Mouse (Mus musculus): ENCODE data around the gene Rgs17. TPM values are rescaled to one million over a fixed set of nuclear protein-coding genes. Genes with fewer than 3 reads are reported as not detected.
A peak's percentile ranks its signal among the peaks of the same experiment; 100 is the strongest.

Rgs17 gene
- polyA plus RNA-seq, 1 experiment, result 0.26 TPM

DNA sequence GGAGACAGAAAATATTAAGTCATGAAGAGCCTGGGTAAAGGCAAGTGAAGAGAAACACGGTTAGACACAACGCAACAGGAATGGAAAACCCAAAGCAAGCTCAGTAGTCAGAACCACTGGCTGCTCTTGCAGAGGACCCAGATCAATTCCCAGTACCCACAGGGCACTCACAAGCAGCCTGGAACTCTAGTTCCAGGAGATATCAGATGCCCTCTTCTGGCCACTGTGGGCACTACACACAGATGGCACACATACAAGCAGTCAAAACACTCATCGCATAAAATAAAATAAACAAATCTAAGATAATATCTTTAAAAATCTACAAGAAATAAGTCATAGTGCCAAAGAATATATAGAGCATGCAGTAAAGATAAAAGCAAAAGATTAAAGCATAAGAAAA lies 59.5 kb downstream of the Rgs17 start:
- no peak overlapping the region for H3K4me3 ChIP-seq (ENCODE audit: control insufficient read depth, insufficient read depth, low read length)
- WGBS, result 98% methylated on average over 3 of the region's 3 CpGs
- no peaks in the 10 kb centered on the region for H3K27me3 ChIP-seq (ENCODE audit: control insufficient read depth, insufficient read depth, low read length)
- no peak for DNase-seq
- H3K36me3 ChIP-seq (ENCODE audit: control insufficient read depth, insufficient read depth, low read length), result no peaks in the 10 kb centered on the region
- H3K4me1 ChIP-seq (replicated peaks; ENCODE audit: control insufficient read depth, insufficient read depth, low read length), result no peaks in the 10 kb centered on the region
- TF ChIP-seq CTCF (IDR thresholded peaks at IDR 0.05; ENCODE audit: borderline replicate concordance, control insufficient read depth, extremely low read depth, insufficient read depth, low read length, poor library complexity) (no peak), POLR2A (IDR thresholded peaks at IDR 0.05; ENCODE audit: control insufficient read depth, extremely low read depth, insufficient read depth, low read length, poor library complexity) (no peak)
- no peak overlapping the region for H3K27ac ChIP-seq (ENCODE audit: control insufficient read depth, insufficient read depth, low read length)

GRCm38 (mm10) chr10:5860849-5861248 lies 61.4 kb downstream of the Rgs17 start:
- 97% methylated on average over 3 of the region's 3 CpGs for WGBS
- no peak for DNase-seq
- no peaks in the 10 kb centered on the region for H3K27me3 ChIP-seq (ENCODE audit: control insufficient read depth, insufficient read depth, low read length)
- TF ChIP-seq CTCF (IDR thresholded peaks at IDR 0.05; ENCODE audit: borderline replicate concordance, control insufficient read depth, extremely low read depth, insufficient read depth, low read length, poor library complexity), result no peak
- no peak for TF ChIP-seq POLR2A (IDR thresholded peaks at IDR 0.05; ENCODE audit: control insufficient read depth, extremely low read depth, insufficient read depth, low read length, poor library complexity)
- H3K36me3 ChIP-seq (ENCODE audit: control insufficient read depth, insufficient read depth, low read length), result no peaks in the 10 kb centered on the region
- H3K27ac ChIP-seq (ENCODE audit: control insufficient read depth, insufficient read depth, low read length), result no peak overlapping the region
- no peak overlapping the region for H3K4me3 ChIP-seq (ENCODE audit: control insufficient read depth, insufficient read depth, low read length)
- no peaks in the 10 kb centered on the region for H3K4me1 ChIP-seq (replicated peaks; ENCODE audit: control insufficient read depth, insufficient read depth, low read length)

DNA sequence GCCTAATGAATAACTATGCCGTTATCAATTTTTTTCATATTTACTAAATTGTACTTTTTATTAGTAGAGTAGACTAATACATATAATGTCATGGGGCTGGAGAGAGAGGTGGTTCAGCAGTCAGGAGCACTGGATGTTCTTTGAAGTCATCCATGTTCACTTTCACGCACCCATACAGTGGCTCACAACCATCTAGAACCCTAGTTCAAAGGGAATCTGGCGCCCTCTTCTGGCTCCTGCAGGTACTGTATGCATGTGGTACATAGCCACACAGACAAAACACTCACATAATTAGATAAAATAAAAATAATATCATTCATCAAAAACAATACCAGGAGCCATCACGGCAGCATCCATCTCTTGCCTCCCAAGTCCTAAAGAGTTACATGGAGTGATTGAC lies 62.5 kb downstream of the Rgs17 start:
- TF ChIP-seq CTCF (IDR thresholded peaks at IDR 0.05; ENCODE audit: borderline replicate concordance, control insufficient read depth, extremely low read depth, insufficient read depth, low read length, poor library complexity) (no peak), POLR2A (IDR thresholded peaks at IDR 0.05; ENCODE audit: control insufficient read depth, extremely low read depth, insufficient read depth, low read length, poor library complexity) (no peak)
- WGBS, result 77% methylated on average over 4 of the region's 4 CpGs
- DNase-seq, result peak; percentile 35
- Histone ChIP-seq H3K27me3 (ENCODE audit: control insufficient read depth, insufficient read depth, low read length) (no peaks in the 10 kb centered on the region), H3K36me3 (ENCODE audit: control insufficient read depth, insufficient read depth, low read length) (no peaks in the 10 kb centered on the region), H3K4me1 (replicated peaks; ENCODE audit: control insufficient read depth, insufficient read depth, low read length) (no peaks in the 10 kb centered on the region), H3K27ac (ENCODE audit: control insufficient read depth, insufficient read depth, low read length) (no peak overlapping the region), H3K4me3 (ENCODE audit: control insufficient read depth, insufficient read depth, low read length) (no peak overlapping the region)

DNA sequence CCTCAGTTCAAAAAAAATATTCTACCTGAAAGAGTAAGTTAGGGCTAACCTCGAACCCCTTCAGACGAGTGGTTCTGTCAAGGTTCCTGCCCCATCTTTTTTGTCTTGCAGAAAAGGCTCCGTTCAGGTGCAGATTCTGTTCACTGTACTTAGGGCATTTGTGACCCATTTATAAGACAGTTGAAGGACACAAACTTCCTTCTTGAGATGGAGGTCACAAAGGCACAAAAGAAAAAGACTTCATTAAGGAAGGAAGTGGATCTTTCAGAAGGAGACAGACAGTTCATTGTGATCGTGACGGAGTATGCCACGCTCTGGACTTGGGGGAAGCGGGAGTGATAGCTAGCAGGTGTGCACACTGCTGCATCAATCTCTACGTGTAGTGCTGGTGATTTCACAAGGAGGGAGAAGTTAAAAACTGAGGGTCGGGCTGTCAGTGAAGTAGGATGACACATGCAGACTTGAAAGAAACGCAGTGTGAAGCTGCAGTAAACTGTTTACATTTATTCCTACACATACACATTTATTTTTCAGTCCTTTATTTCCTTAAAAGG lies 64.1 kb downstream of the Rgs17 start:
- no peak for TF ChIP-seq CTCF (IDR thresholded peaks at IDR 0.05; ENCODE audit: borderline replicate concordance, control insufficient read depth, extremely low read depth, insufficient read depth, low read length, poor library complexity)
- no peak for TF ChIP-seq POLR2A (IDR thresholded peaks at IDR 0.05; ENCODE audit: control insufficient read depth, extremely low read depth, insufficient read depth, low read length, poor library complexity)
- Histone ChIP-seq H3K4me1 (replicated peaks; ENCODE audit: control insufficient read depth, insufficient read depth, low read length) (no peaks in the 10 kb centered on the region), H3K4me3 (ENCODE audit: control insufficient read depth, insufficient read depth, low read length) (no peak overlapping the region), H3K27ac (ENCODE audit: control insufficient read depth, insufficient read depth, low read length) (no peak overlapping the region), H3K27me3 (ENCODE audit: control insufficient read depth, insufficient read depth, low read length) (no peaks in the 10 kb centered on the region), H3K36me3 (ENCODE audit: control insufficient read depth, insufficient read depth, low read length) (no peaks in the 10 kb centered on the region)
- WGBS, result 26% methylated on average over 10 of the region's 10 CpGs
- DNase-seq, result no peak

GRCm38 (mm10) chr10:5853290-5853868 lies 68.8 kb downstream of the Rgs17 start:
- Histone ChIP-seq H3K27me3 (ENCODE audit: control insufficient read depth, insufficient read depth, low read length) (no peaks in the 10 kb centered on the region), H3K36me3 (ENCODE audit: control insufficient read depth, insufficient read depth, low read length) (no peaks in the 10 kb centered on the region), H3K4me3 (ENCODE audit: control insufficient read depth, insufficient read depth, low read length) (no peak overlapping the region), H3K4me1 (replicated peaks; ENCODE audit: control insufficient read depth, insufficient read depth, low read length) (no peaks in the 10 kb centered on the region), H3K27ac (ENCODE audit: control insufficient read depth, insufficient read depth, low read length) (no peak overlapping the region)
- 88% methylated on average over 8 of the region's 8 CpGs for WGBS
- TF ChIP-seq POLR2A (IDR thresholded peaks at IDR 0.05; ENCODE audit: control insufficient read depth, extremely low read depth, insufficient read depth, low read length, poor library complexity), result no peak
- TF ChIP-seq CTCF (IDR thresholded peaks at IDR 0.05; ENCODE audit: borderline replicate concordance, control insufficient read depth, extremely low read depth, insufficient read depth, low read length, poor library complexity), result no peak
- DNase-seq, result no peak

GRCm38 (mm10) chr10:5846939-5847338 lies 75.3 kb downstream of the Rgs17 start:
- Histone ChIP-seq H3K4me1 (replicated peaks; ENCODE audit: control insufficient read depth, insufficient read depth, low read length) (no peaks in the 10 kb centered on the region), H3K4me3 (ENCODE audit: control insufficient read depth, insufficient read depth, low read length) (no peak overlapping the region), H3K36me3 (ENCODE audit: control insufficient read depth, insufficient read depth, low read length) (no peaks in the 10 kb centered on the region), H3K27me3 (ENCODE audit: control insufficient read depth, insufficient read depth, low read length) (no peaks in the 10 kb centered on the region), H3K27ac (ENCODE audit: control insufficient read depth, insufficient read depth, low read length) (no peak overlapping the region)
- DNase-seq, result no peak
- WGBS, result 23% methylated on average over 2 of the region's 2 CpGs
- no peak for TF ChIP-seq POLR2A (IDR thresholded peaks at IDR 0.05; ENCODE audit: control insufficient read depth, extremely low read depth, insufficient read depth, low read length, poor library complexity)
- TF ChIP-seq CTCF (IDR thresholded peaks at IDR 0.05; ENCODE audit: borderline replicate concordance, control insufficient read depth, extremely low read depth, insufficient read depth, low read length, poor library complexity), result no peak
